Mouse (Mus musculus): ENCODE data around the gene Pld2. TPM values are rescaled to one million over a fixed set of nuclear protein-coding genes. Genes with fewer than 3 reads are reported as not detected.
"Not testable (repeated sequence)": the region's sequence is repeated elsewhere in the genome, so short reads cannot be mapped to it uniquely, and the experiment has no call there.

Pld2 gene
- polyA plus RNA-seq, 1 experiment from 2014 or later: 6.5 TPM

DNA sequence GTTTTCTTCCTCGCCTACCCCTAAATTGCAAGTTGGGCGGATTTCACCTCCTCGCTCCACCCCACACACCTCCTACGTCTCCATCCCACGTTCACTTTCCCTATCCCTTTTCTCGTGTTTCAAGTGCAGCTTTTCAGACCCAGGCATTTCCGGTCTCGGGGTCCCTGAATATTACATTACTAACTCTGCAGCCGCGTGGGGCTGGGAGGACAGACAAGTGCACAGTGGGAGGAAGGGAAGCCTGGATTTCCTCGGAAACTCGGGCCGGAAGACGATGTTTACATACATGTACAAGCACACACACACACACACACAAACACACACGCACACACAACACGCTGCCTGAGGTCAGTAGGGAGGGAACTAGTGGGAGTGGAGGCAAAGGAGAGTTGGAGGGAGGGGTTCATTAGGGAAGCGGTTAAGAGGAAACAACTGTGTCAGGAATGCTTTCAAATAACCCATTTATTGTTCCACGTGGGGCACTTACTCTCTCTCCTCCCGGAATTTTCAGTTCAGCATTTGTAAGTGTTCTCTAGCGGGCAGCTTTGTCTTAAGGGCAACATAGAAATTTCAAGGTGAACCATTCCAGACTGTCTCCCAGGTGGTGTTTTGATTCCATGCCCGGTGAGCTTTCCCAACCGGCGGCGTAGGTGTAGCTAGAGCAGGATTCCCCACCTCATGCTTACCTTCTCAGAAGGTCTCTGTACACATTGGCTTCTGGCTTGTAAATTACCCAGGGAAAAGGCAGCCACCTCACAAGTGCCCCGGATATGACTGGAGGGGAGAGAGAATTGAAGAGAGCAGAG is 23.8 kb downstream of the Pld2 start:
- H3K27ac ChIP-seq: peak overlapping the region; percentile 86
- no peaks in the 10 kb centered on the region for H3K27me3 ChIP-seq
- H3K36me3 ChIP-seq: no peaks in the 10 kb centered on the region
- no peaks in the 10 kb centered on the region for H3K9me3 ChIP-seq
- H3K9ac ChIP-seq (replicated peaks): peak overlapping the region; percentile 94
- 3% methylated on average over 25 of the region's 25 CpGs for WGBS
- H3K4me2 ChIP-seq (replicated peaks): peak overlapping the region; percentile 95
- ATAC-seq: peak; percentile 5
- peaks cover 50% of the 10 kb centered on the region for H3K4me1 ChIP-seq (replicated peaks)
- peak overlapping the region; percentile 92 for H3K4me3 ChIP-seq (replicated peaks)

DNA sequence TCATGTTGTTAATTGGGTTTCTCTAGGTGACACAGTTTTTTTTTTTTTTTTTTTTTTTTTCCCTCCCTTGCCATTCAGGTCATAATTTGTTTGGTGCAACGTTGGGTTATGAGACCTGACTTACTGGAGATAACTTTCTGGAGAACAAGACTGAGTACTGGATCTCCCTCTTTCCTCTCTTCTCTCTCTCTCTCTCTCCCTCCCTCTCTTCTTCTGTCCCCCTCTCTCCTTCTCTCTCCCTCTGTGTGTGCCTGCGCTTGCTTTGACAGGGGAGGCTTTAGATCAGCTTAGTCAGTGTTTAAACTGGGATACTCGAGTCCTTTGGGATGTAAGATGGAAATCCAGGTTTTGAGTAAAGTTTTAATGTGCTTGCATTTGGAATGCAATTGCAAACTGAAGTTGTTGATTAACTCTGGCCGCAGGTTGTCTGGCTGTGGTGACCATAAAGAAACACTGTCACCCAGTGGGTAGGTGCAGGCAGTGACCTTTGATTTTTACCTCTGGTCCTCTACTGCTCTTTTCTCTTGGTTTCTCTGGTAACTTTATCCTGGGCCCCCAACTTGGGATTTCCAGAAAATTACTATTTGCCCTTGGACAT is 24.5 kb downstream of the Pld2 start:
- Histone ChIP-seq H3K9me3 (no peaks in the 10 kb centered on the region), H3K36me3 (no peaks in the 10 kb centered on the region), H3K9ac (replicated peaks) (peak overlapping the region; percentile 94), H3K4me2 (replicated peaks) (peak overlapping the region; percentile 95), H3K4me1 (replicated peaks) (peaks cover 50% of the 10 kb centered on the region), H3K27ac (no peak overlapping the region), H3K27me3 (no peaks in the 10 kb centered on the region), H3K4me3 (replicated peaks) (peak overlapping the region; percentile 92)
- WGBS: 38% methylated on average over 4 of the region's 4 CpGs
- no peak for ATAC-seq

DNA sequence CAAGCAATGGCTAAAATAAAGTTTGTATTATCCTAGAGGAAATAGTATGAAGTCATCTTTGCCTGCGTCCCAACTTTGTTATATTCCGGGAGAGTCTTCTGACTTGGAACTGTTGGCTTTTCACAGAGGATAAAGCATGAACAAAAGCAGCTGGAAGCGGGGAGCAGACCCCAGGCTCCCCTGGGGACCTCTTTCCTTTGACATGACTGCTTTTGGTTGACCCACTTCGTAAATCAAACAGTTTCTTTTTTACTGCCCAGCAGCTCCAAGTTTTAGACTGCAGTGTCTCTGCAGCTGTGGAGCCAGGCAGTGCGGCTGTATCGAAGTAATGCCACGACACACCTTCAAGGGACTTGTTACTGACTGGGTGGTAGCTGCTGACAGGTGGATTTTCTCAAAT is 26.7 kb downstream of the Pld2 start:
- peaks cover 49% of the 10 kb centered on the region for H3K4me1 ChIP-seq (replicated peaks)
- H3K27me3 ChIP-seq: no peaks in the 10 kb centered on the region
- H3K36me3 ChIP-seq: no peaks in the 10 kb centered on the region
- H3K9ac ChIP-seq (replicated peaks): 0 out of 2 replicates have a peak overlapping the region, but pooled peaks have one; percentile 15
- no peak overlapping the region for H3K4me3 ChIP-seq (replicated peaks)
- no peak for ATAC-seq
- H3K9me3 ChIP-seq: no peaks in the 10 kb centered on the region
- WGBS: 69% methylated on average over 7 of the region's 7 CpGs
- no peak overlapping the region for H3K27ac ChIP-seq
- H3K4me2 ChIP-seq (replicated peaks): no peak overlapping the region

DNA sequence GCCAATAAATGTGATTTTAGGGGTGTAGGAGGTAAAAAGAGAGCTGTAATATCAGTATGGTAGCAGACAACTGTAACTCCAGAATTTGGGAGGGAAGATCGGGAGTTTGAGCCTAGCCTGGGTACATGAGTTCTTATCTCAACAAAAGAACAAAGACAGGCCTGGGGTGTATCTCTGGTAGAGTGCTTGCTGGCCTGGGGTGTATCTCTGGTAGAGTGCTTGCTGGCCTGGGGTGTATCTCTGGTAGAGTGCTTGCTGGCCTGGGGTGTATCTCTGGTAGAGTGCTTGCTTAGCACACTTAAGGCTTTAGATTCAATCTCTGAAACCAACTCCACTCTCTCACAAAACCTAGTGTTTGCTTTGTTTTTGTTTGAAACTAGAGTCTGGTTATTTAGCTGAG is 30.8 kb downstream of the Pld2 start:
- 90% methylated on average over 1 of the region's 1 CpGs for WGBS
- not testable (repeated sequence) for H3K4me3 ChIP-seq (replicated peaks); H3K4me2 ChIP-seq (replicated peaks); H3K9me3 ChIP-seq; H3K9ac ChIP-seq (replicated peaks); H3K27me3 ChIP-seq; H3K36me3 ChIP-seq; ATAC-seq; H3K27ac ChIP-seq
- H3K4me1 ChIP-seq (replicated peaks): peaks cover 26% of the 10 kb centered on the region

DNA sequence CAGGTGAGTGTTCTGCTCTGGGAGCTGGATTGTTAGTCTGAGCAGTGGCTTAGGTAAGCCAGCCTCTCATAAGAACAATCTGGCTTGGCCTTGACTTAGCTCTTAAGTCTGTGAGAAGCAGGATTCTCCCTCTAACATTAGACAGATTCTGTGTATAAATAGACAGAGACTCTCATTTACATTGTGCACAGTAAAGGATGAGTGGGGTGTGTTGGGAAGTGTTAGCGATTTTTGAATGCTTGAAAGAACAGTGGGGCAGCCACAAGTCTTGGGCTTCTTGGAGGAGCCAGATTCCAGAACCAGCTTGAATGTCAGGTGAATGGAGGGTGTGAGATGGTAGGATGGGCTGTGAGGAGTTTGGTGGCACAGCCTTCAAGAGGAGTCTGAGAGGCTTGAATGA is 31.8 kb downstream of the Pld2 start:
- no peak overlapping the region for H3K4me3 ChIP-seq (replicated peaks)
- no peak for ATAC-seq
- no peak overlapping the region for H3K9ac ChIP-seq (replicated peaks)
- 90% methylated on average over 1 of the region's 1 CpGs for WGBS
- H3K4me2 ChIP-seq (replicated peaks): no peak overlapping the region
- H3K27me3 ChIP-seq: no peaks in the 10 kb centered on the region
- H3K27ac ChIP-seq: no peak overlapping the region
- peaks cover 16% of the 10 kb centered on the region for H3K4me1 ChIP-seq (replicated peaks)
- no peaks in the 10 kb centered on the region for H3K36me3 ChIP-seq
- no peaks in the 10 kb centered on the region for H3K9me3 ChIP-seq

DNA sequence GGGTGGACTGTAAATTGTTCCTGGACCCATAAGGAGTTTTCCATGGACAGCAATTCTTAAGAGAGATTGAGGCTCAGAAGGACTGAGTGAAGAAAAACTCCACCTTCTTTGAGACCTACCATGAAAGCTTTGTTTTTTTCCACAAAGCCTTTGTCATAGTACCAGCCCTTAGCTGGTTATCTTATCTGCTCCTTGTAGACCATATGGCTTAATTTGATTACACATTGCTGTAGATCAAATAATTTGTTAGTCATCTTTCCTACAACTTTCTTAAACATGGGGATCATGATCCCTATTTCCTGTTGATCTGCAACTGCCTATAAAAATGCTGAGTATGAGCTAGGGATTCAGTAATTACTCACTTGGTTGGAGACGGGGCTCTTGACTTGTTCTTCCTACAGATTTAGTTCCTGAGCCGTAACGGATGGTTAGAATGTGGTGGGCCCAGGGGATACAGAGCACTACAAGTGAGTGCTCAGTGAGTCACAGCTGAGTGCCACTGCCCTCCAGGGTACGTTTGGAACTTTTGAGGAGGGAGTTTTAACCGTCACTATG is 32.6 kb downstream of the Pld2 start:
- peaks cover 11% of the 10 kb centered on the region; the same call in 1 of the 2 replicates for H3K4me1 ChIP-seq (replicated peaks)
- ATAC-seq: no peak
- no peaks in the 10 kb centered on the region for H3K9me3 ChIP-seq
- H3K36me3 ChIP-seq: no peaks in the 10 kb centered on the region
- no peak overlapping the region for H3K4me2 ChIP-seq (replicated peaks)
- WGBS: 55% methylated on average over 5 of the region's 5 CpGs
- no peak overlapping the region for H3K27ac ChIP-seq
- H3K4me3 ChIP-seq (replicated peaks): no peak overlapping the region
- H3K27me3 ChIP-seq: no peaks in the 10 kb centered on the region
- no peak overlapping the region for H3K9ac ChIP-seq (replicated peaks)

DNA sequence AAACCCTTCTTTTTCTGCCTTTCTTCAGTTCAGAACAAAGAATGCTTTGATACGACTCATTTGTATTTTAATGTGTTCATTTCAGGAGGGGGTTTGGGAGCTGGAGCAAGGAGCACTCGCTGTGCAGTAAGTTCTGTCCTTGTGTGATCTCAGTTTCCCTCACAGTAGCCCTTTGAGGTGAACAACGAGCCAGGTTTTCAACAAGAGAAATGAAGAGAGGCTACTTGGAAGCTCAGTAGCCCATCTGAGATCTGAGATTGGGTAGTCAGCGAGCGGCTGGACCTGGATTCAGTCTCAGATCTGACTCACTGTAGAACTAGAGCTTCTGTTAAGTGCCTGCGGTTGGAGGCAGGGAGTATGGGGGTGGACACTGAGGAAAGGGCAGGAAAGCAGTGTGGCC is 34.0 kb downstream of the Pld2 start:
- Histone ChIP-seq H3K27me3 (no peaks in the 10 kb centered on the region), H3K36me3 (no peaks in the 10 kb centered on the region), H3K9me3 (no peaks in the 10 kb centered on the region), H3K4me3 (replicated peaks) (no peak overlapping the region), H3K27ac (0 out of 2 replicates have a peak overlapping the region, but pooled peaks have one; percentile 32), H3K9ac (replicated peaks) (no peak overlapping the region), H3K4me1 (replicated peaks) (peaks cover 25% of the 10 kb centered on the region), H3K4me2 (replicated peaks) (no peak overlapping the region)
- 53% methylated on average over 6 of the region's 6 CpGs for WGBS
- ATAC-seq: no peak

DNA sequence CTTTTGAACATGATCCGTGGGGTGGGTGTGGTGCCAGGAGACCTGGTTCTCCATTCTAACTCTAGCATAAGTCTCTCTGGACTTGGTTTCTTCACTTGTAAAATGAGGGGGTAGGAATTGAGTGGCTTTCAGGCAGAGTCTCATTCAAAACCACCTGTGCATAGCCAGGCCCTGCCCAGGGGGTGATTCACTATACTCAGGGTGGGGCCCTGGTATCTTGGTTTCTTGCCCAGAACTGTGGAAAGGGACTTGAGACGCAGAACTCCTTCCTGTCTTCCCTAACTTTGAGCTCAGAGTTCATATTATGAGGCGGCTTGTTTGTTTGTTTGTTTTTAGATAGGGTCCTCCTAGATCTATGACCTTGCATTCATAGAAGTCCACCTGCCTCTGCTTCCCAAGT is 37.3 kb downstream of the Pld2 start:
- ATAC-seq: no peak
- H3K27ac ChIP-seq: no peak overlapping the region
- no peak overlapping the region for H3K4me3 ChIP-seq (replicated peaks)
- no peaks in the 10 kb centered on the region for H3K9me3 ChIP-seq
- H3K36me3 ChIP-seq: no peaks in the 10 kb centered on the region
- no peaks in the 10 kb centered on the region for H3K27me3 ChIP-seq
- H3K4me2 ChIP-seq (replicated peaks): no peak overlapping the region
- peaks cover 34% of the 10 kb centered on the region for H3K4me1 ChIP-seq (replicated peaks)
- 89% methylated on average over 3 of the region's 3 CpGs for WGBS
- no peak overlapping the region; the same call in 1 of the 2 replicates for H3K9ac ChIP-seq (replicated peaks)

DNA sequence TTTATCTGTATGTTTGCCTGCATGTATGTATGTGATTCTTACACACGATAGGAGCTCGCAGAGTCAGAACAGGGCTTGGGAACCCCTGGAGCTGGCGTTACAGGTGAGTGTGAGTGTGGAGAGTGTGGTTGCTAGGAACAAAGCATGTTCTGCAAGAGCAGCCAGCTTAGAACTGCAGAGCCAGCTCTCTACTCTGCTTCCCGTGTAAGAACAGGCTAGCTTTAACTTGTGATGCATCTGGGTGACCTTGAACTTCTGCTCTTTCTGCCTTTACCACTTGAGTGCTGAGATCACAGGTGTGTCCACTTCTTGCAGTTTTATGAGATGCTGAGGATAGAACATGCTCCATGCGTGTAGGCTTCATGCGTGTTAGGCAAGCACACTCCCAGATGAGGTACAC is 39.1 kb downstream of the Pld2 start:
- no peaks in the 10 kb centered on the region for H3K27me3 ChIP-seq
- ATAC-seq: no peak
- WGBS: 90% methylated on average over 6 of the region's 6 CpGs
- no peak overlapping the region for H3K27ac ChIP-seq
- no peaks in the 10 kb centered on the region for H3K36me3 ChIP-seq
- no peak overlapping the region for H3K4me2 ChIP-seq (replicated peaks)
- no peaks in the 10 kb centered on the region for H3K9me3 ChIP-seq
- H3K4me3 ChIP-seq (replicated peaks): no peak overlapping the region
- H3K9ac ChIP-seq (replicated peaks): no peak overlapping the region
- H3K4me1 ChIP-seq (replicated peaks): peaks cover 38% of the 10 kb centered on the region

DNA sequence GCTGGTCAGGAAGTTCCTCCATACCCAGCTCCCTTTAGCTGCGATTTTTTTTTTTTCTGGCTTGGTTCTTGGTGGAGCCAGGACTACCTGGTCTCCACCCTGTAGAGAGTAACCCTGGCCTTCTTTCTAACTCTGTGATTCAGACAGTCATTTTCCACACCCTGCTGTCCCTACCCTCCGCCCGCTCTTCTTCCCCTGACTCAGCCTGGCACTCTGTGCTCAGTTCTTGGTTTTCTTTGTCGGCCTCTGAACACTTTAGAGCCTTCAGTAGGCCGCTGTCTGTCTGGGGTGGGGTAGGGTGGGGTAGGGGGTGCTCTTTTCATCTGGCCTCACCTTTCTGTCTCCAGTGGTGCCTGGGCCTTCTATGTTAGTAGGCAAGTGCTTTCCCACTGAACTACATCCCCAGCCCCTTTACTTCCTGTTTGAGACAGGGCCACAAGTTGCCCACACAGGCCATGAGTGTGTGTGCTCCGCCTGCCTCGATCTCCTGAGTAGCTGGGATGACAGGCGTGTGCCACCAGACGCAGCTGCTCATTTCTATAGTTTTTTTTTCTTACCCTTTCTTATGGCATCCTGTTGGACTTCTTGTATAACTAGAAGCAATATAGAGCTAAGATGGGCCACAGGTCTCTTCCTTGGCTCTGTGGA is 40.0 kb downstream of the Pld2 start:
- 82% methylated on average over 9 of the region's 9 CpGs for WGBS
- peak overlapping the region; percentile 8; the same call in 1 of the 2 replicates for H3K9ac ChIP-seq (replicated peaks)
- H3K4me3 ChIP-seq (replicated peaks): no peak overlapping the region
- H3K4me1 ChIP-seq (replicated peaks): peaks cover 42% of the 10 kb centered on the region
- no peaks in the 10 kb centered on the region for H3K27me3 ChIP-seq
- H3K27ac ChIP-seq: no peak overlapping the region
- H3K36me3 ChIP-seq: no peaks in the 10 kb centered on the region
- no peak overlapping the region for H3K4me2 ChIP-seq (replicated peaks)
- H3K9me3 ChIP-seq: no peaks in the 10 kb centered on the region
- ATAC-seq: no peak

DNA sequence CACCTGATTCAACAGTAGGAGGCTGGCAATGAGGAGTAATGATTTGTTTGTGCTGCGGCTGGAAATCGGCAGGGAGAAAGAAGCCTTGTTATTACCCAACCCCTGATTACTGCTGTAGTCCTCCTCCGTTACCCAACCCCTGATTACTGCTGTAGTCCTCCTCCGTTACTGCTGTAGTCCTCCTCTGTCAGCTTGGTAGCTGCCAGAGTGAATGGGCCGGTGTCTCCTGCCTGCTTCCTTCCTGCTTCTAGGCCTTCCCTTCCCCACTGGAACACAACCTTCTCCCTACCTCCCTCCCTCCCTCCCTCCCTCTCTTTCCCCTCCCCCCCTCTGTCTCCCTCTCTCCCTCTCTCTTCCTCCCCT is 40.5 kb downstream of the Pld2 start:
- peak overlapping the region; percentile 8; the same call in 1 of the 2 replicates for H3K9ac ChIP-seq (replicated peaks)
- WGBS: 68% methylated on average over 5 of the region's 5 CpGs
- peaks cover 47% of the 10 kb centered on the region for H3K4me1 ChIP-seq (replicated peaks)

DNA sequence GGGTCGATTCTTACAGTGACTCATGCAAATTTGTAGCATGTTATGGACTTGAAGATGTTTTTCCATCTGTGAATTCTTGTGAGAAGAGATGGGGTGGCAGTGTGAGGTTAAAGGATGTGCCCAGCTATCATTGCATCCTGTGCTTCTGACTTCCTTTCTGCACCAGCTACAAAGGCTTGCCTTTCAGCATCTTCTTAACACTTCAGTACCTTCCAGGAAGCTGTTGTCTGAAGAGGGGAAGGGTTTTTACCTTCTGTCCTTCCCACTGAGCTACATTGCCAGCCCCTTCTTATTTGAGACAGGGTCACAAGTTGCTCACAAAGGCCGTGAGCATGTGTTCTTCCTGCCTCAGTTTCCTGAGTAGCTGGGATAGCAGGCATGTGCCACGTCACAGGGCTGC is 41.1 kb downstream of the Pld2 start:
- Histone ChIP-seq H3K27me3 (no peaks in the 10 kb centered on the region), H3K36me3 (no peaks in the 10 kb centered on the region), H3K4me3 (replicated peaks) (no peak overlapping the region), H3K9ac (replicated peaks) (no peak overlapping the region), H3K4me2 (replicated peaks) (no peak overlapping the region), H3K9me3 (no peaks in the 10 kb centered on the region), H3K27ac (no peak overlapping the region), H3K4me1 (replicated peaks) (peaks cover 53% of the 10 kb centered on the region)
- ATAC-seq: no peak
- 77% methylated on average over 3 of the region's 3 CpGs for WGBS

More for the DNA sequence above, 40.5 kb downstream of the Pld2 start:
- no peaks in the 10 kb centered on the region for H3K27me3 ChIP-seq
- no peak overlapping the region for H3K4me3 ChIP-seq (replicated peaks)
- no peak for ATAC-seq
- H3K4me2 ChIP-seq (replicated peaks): no peak overlapping the region
- no peaks in the 10 kb centered on the region for H3K36me3 ChIP-seq
- H3K9me3 ChIP-seq: no peaks in the 10 kb centered on the region
- H3K27ac ChIP-seq: 0 out of 2 replicates have a peak overlapping the region, but pooled peaks have one; percentile 12

All from midbrain, embryonic 13.5 days (tissue).